Mouse (Mus musculus): ENCODE results near the gene Olfr521.
"Not testable (repeated sequence)": the region's sequence is repeated elsewhere in the genome, so short reads cannot be mapped to it uniquely, and the experiment has no call there.

Gene Olfr521

GRCm38 (mm10) chr7:99810814-99811213 is 47.5 kb downstream of the Olfr521 start:
- no peak for DNase-seq (ENCODE audit: low spot score)

GRCm38 (mm10) chr7:99811661-99812060 is 48.4 kb downstream of the Olfr521 start:
- DNase-seq (ENCODE audit: low spot score): no peak

- DNase-seq (ENCODE audit: low spot score): no peak
These were observed 50.1 kb downstream of the Olfr521 start for GRCm38 (mm10) chr7:99813394-99813793.

GRCm38 (mm10) chr7:99818181-99818725 is 54.9 kb downstream of the Olfr521 start:
- DNase-seq (ENCODE audit: low spot score): not testable (repeated sequence)
